Comparison of ENCODE assay signal across 9 mouse cellular contexts in the genomic region with DNA sequence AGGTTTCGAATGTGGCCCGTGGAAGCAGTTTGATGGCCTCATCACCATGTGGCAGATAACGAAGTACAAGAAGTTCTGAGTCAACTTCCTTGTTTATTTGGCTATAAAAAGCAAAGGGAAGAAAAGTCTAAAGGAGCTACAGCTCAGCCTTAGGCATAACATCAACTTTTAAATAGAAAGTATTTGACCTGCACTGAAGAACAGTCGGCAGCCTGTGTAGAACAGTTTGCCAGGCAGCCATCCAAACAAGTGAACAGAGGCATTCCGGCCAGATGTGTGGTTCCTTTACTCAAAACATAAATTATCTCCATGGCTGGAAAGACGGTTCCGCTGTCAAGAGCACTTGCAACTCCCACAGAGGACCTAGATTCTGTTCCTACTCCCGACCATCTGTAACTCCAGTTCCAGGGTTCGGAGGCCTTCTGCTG.
DNase-seq lines count a peak whose midpoint lies in the region; ATAC-seq lines count a peak whose summit lies in the region.
"Had no signal": no experiment of that assay in that cellular context is flagged by ENCODE, and none has a peak within 500 bp of the region (broad histone marks: within the 10 kb centered on the region; RNA-seq: fewer than 3 reads in every experiment).

No protein-coding gene starts in this region.

- no peaks in the 10 kb centered on the region for H3K36me3 ChIP-seq in midbrain, embryonic 14.5 days (ENCODE audit: control insufficient read depth, insufficient read depth, low read length)
- H3K36me3 ChIP-seq: midbrain, embryonic 12.5 days had no signal

- peak; percentile 38 for DNase-seq in layer of hippocampus, adult 9-10 months (ENCODE audit: low spot score)
- DNase-seq in layer of hippocampus, adult 8-10 months (ENCODE audit: low spot score in 2 of 2): no peak
- DNase-seq in gastrocnemius, postnatal 25 days: peak; percentile 54
- DNase-seq in kidney, adult 8-10 months: peak; percentile 31 to 32
- peak; percentile 75 for DNase-seq in lung, postnatal 36 days
- no peak for DNase-seq in urinary bladder, adult 18-20 months (ENCODE audit: low spot score in 2 of 2)
- DNase-seq in midbrain, embryonic 14.5 days: no peak

- WGBS in midbrain, embryonic 14.5 days: 91% methylated on average over 9 of the region's 9 CpGs

- H3K9ac ChIP-seq in midbrain, embryonic 14.5 days (replicated peaks; ENCODE audit: low read length): no peak overlapping the region
- H3K9ac ChIP-seq: midbrain, embryonic 12.5 days had no signal

- H3K4me2 ChIP-seq in midbrain, embryonic 14.5 days (ENCODE audit: low read length): no peak overlapping the region
- H3K4me2 ChIP-seq: midbrain, embryonic 12.5 days had no signal

- H3K27me3 ChIP-seq in midbrain, embryonic 14.5 days (ENCODE audit: control insufficient read depth, insufficient read depth, low read length): no peaks in the 10 kb centered on the region
- H3K27me3 ChIP-seq: midbrain, embryonic 12.5 days had no signal

- no peak overlapping the region for H3K4me3 ChIP-seq in midbrain, embryonic 14.5 days (replicated peaks; ENCODE audit: low read depth, low read length)
- H3K4me3 ChIP-seq: midbrain, embryonic 12.5 days had no signal

- H3K27ac ChIP-seq in midbrain, embryonic 14.5 days (replicated peaks; ENCODE audit: low read depth, low read length): no peak overlapping the region
- H3K27ac ChIP-seq: midbrain, embryonic 12.5 days had no signal

- H3K4me1 ChIP-seq in midbrain, embryonic 14.5 days (ENCODE audit: control insufficient read depth, insufficient read depth, low read length): peaks cover 12% of the 10 kb centered on the region

- H3K9me3 ChIP-seq in midbrain, embryonic 14.5 days (ENCODE audit: control insufficient read depth, low read length): no peaks in the 10 kb centered on the region
- H3K9me3 ChIP-seq: midbrain, embryonic 12.5 days had no signal

- ATAC-seq in midbrain, embryonic 14.5 days (ENCODE audit: low FRiP score, low TSS enrichment): no peak
- no peak for ATAC-seq in CD4-positive, CD25-positive, alpha-beta regulatory T cell, adult 4 months

Comparison
In these comparisons a context has a peak if more than half of its experiments do, and no peak if none do; other contexts are left out.
1. DNase-seq: peak in layer of hippocampus, adult 9-10 months (single experiment), gastrocnemius, postnatal 25 days (single experiment), kidney, adult 8-10 months (2 of 2) and lung, postnatal 36 days (single experiment); none in layer of hippocampus, adult 8-10 months (0 of 2), urinary bladder, adult 18-20 months (0 of 2) and midbrain, embryonic 14.5 days (single experiment).